Mouse (Mus musculus) neural tube, embryonic 11.5 days (tissue): ENCODE data around the gene Alpk3. TPM values are rescaled to one million over a fixed set of nuclear protein-coding genes. Genes with fewer than 3 reads are reported as not detected.

Experiments
- ATAC-seq: fragments of 200-750 bp; cut with Nextera tagmentation; 2 replicates; pipeline ENCODE4 v1.8.0; 2017; ENCODE audit warnings: moderate number of reproducible peaks, mild to moderate bottlenecking, moderate TSS enrichment, moderate library complexity; ENCODE audit not compliant: insufficient read depth, low FRiP score, low TSS enrichment
- DNase-seq: peaks from one replicate; pipeline ENCODE4 v3.0.0-alpha.2; 2015; ENCODE audit warnings: low spot score
- H3K27ac ChIP-seq: fragments of 300-500 bp; sonication (generic); 2 replicates; pipeline ENCODE4 v1.5.1; 2014; ENCODE audit warnings: low read depth, mild to moderate bottlenecking, low read length
- H3K27me3 ChIP-seq: fragments of 300-500 bp; sonication (generic); 2 replicates; pipeline ENCODE4 v1.6.1; 2014; ENCODE audit warnings: mild to moderate bottlenecking, low read length, mixed read lengths; ENCODE audit not compliant: control insufficient read depth, insufficient read depth
- H3K36me3 ChIP-seq: fragments of 300-500 bp; sonication (generic); 2 replicates; pipeline ENCODE4 v1.6.1; 2014; ENCODE audit warnings: mild to moderate bottlenecking, low read length, moderate library complexity, mixed read lengths; ENCODE audit not compliant: control insufficient read depth, insufficient read depth
- H3K4me1 ChIP-seq: fragments of 300-500 bp; sonication (generic); 2 replicates; pipeline ENCODE4 v1.6.1; 2014; ENCODE audit warnings: low read length, mixed read lengths; ENCODE audit not compliant: control insufficient read depth, insufficient read depth
- H3K4me2 ChIP-seq: fragments of 300-500 bp; sonication (generic); 2 replicates; pipeline ENCODE4 v1.6.1; 2014; ENCODE audit warnings: low read depth, mild to moderate bottlenecking, moderate library complexity
- H3K4me3 ChIP-seq: fragments of 300-500 bp; sonication (generic); 2 replicates; pipeline ENCODE4 v1.5.1; 2014; ENCODE audit warnings: low read depth, low read length
- H3K9ac ChIP-seq: fragments of 300-500 bp; sonication (generic); 2 replicates; pipeline ENCODE4 v1.6.1; 2014; ENCODE audit warnings: mild to moderate bottlenecking, low read length
- H3K9me3 ChIP-seq: fragments of 300-500 bp; sonication (generic); 2 replicates; pipeline ENCODE4 v1.6.1; 2016; ENCODE audit warnings: low read length; ENCODE audit not compliant: control insufficient read depth
- WGBS: fragments of 180-500 bp; shearing (Covaris S2); extraction: QIAGEN DNeasy Blood & Tissue Kit; methylation state at CpG from one replicate; pipeline ENCODE4 v1.1.7; 2014; 5-methylcytosine and 5-hydroxymethylcytosine counted together
- polyA plus RNA-seq: library from polyadenylated mRNA; unstranded; fragments of >200 nt; fragmentation: Nextera tagmentation; extraction: Ambion mirVana; gene quantifications from 2 replicates; pipeline ENCODE4 v1.2.1, GENCODE M21; 2014

Gene Alpk3
- polyA plus RNA-seq, 1 experiment from 2014 or later = 0.76 TPM

DNA sequence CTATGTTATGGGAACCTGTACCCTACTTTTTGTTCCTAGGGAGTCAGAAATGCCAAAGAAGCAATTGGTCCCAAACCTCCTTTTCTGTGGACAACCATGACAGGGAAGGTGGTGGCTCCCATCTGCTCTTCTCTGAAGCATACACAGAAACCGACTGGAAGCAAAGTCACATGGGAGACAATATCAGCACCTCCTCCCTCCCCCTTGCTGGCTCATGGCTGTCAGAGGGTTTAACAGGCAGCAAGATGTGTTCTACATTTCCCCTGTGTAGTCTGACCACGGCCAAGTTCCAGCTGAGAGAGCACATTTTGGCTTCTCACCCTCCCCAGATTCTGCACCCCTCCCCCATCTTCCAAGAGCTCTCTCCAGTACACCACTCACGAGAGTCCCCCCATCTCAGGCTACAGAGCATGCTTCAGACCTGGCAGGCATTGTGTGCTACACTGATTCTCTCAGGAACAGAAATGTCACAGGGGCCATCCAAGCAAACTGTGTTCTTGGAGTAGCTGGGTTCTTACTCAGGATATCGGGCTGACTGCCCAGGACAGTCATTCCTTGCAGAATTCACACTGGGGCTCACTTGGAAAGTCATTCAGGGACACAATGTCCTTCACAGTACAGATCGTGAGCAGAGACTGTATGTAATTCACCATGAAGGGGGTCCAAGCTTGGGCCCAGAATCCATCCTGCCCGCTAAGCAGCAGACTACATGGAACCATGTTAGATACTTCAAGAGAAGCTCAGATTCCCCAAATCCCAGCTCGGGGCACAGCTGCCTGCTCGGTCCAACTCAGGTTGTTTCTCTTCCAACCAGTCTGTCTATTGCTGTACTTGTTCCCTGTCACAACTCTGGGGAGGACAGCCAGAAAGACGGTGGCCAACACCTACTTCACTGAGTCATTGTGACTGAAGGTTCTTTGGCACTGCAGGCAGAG, 52.6 kb downstream of the Alpk3 start:
- Histone ChIP-seq H3K9ac (no peak overlapping the region), H3K4me1 (no peaks in the 10 kb centered on the region), H3K4me2 (no peak overlapping the region), H3K4me3 (no peak overlapping the region), H3K36me3 (no peaks in the 10 kb centered on the region), H3K27ac (no peak overlapping the region), H3K27me3 (no peaks in the 10 kb centered on the region), H3K9me3 (no peaks in the 10 kb centered on the region)
- no peak for ATAC-seq
- WGBS = 74% methylated on average over 9 of the region's 9 CpGs
- DNase-seq = no peak

DNA sequence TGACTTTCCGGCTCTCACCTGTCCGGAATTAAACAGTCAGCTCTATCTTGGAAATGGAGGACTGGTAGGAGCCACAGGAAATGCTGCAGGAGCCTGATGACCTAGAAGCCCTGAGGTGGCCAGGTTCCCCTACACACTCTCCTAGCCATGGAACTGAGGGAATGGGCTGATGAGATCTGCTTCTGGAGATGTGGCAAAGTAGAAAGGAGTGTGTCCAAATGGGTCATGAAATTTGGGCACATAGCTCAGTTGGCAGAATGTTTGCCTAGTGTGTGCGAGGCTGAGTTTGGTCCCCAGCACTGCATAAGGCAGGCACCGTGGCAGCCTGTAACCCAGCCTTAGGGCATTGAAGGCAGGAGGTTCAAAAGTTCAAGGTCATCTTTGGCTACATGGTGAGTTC, 53.4 kb downstream of the Alpk3 start:
- Histone ChIP-seq H3K27me3 (no peaks in the 10 kb centered on the region), H3K27ac (no peak overlapping the region), H3K4me3 (no peak overlapping the region), H3K9ac (no peak overlapping the region), H3K36me3 (no peaks in the 10 kb centered on the region), H3K9me3 (no peaks in the 10 kb centered on the region), H3K4me1 (no peaks in the 10 kb centered on the region), H3K4me2 (no peak overlapping the region)
- ATAC-seq (no peak), DNase-seq (no peak)
- WGBS = 85% methylated on average over 4 of the region's 4 CpGs

DNA sequence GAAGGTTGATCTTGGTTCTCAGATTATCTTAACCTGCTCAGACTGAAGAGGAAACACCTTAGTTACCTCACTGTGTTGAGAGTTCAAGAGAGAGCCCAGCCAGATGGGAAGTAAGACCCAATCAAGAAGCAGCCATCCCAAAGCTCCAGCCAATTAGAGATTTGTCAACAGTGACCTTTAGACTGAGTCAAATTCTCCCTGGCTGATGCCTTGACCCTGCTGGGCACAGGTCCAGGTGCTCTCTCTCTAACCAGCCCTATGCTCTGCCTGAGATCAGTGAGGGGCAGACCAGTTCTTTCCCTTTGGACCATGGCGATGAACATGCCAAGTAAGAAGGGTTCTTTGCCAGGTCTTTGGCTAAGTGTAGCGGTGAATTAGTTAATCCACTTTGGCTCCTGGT, 54.3 kb downstream of the Alpk3 start:
- Histone ChIP-seq H3K9ac (no peak overlapping the region), H3K36me3 (no peaks in the 10 kb centered on the region), H3K4me2 (no peak overlapping the region), H3K27ac (no peak overlapping the region), H3K4me1 (no peaks in the 10 kb centered on the region), H3K9me3 (no peaks in the 10 kb centered on the region), H3K4me3 (no peak overlapping the region), H3K27me3 (no peaks in the 10 kb centered on the region)
- no peak for DNase-seq
- 90% methylated on average over 2 of the region's 2 CpGs for WGBS
- ATAC-seq = no peak

DNA sequence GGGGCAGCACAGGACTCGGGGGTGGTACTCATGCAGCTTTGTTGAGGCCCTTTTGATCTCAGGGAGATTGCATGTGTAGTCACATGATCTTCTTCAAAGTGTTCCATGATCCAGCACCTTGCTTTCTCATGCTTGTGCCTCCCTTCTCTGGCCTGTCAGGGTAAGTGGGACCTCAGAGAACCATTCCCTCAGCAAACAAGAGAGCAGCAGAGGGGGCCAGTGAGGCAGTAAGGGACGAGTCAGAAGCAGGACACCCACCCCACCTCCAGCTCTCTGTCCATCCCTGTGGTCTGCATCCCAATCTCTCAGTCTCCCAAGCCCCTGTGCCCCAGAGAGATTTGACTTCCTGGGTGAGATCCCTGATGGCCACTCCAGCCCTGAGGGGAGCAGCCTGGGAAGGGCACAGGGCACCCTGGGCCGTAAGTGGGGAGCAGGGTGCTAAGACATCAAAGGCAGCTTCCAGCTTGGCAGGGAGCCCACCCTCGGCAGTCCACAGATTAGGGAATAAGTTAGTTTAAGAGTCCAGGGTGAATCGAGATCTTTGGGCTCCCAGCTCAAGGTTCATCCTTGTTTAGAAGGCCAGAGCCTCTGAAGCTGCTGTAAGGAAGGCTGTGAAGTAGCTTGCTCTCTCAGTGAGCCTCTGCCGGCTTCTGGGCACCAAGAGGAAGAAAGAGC, 55.4 kb downstream of the Alpk3 start:
- no peaks in the 10 kb centered on the region for H3K27me3 ChIP-seq
- ATAC-seq (no peak), DNase-seq (no peak)
- WGBS = 64% methylated on average over 6 of the region's 6 CpGs
- H3K9me3 ChIP-seq = no peaks in the 10 kb centered on the region
- no peak overlapping the region for H3K27ac ChIP-seq
- no peaks in the 10 kb centered on the region for H3K4me1 ChIP-seq
- H3K9ac ChIP-seq = no peak overlapping the region
- no peaks in the 10 kb centered on the region for H3K36me3 ChIP-seq
- no peak overlapping the region for H3K4me3 ChIP-seq
- H3K4me2 ChIP-seq = no peak overlapping the region

DNA sequence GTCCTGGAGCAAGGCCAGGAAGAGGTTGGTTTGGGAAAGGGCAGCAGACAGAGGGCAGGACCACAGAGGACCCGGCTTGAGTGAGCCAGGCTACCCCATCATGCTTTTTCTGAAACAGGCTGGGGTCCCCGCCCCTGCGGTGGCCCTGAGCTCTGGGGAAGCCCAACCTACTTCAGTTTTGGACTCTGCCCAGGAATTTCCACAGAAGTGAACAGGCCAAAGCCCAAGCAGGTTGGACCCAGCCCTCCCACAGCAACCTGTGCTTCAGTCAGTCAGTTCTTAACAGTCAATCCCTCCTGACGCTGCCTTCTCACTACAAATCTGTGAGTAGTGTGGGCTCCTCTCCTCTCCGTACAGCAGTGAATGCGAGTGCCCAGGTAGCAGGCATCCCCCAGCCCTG, 57.2 kb downstream of the Alpk3 start, which contains the start of gene Slc28a1:
Slc28a1 (plus strand) TSS at position 245 of the 400 bp plus-strand sequence.
- Histone ChIP-seq H3K9me3 (no peaks in the 10 kb centered on the region), H3K4me3 (no peak within 1 kb of the TSS), H3K9ac (no peak within 1 kb of the TSS), H3K4me2 (no peak within 1 kb of the TSS), H3K27me3 (no peaks in the 10 kb centered on the region), H3K4me1 (no peaks in the 10 kb centered on the region), H3K27ac (no peak within 1 kb of the TSS), H3K36me3 (no peaks in the 10 kb centered on the region)
- no peak for DNase-seq
- no peak for ATAC-seq
- 79% methylated on average over 6 of the region's 6 CpGs for WGBS

DNA sequence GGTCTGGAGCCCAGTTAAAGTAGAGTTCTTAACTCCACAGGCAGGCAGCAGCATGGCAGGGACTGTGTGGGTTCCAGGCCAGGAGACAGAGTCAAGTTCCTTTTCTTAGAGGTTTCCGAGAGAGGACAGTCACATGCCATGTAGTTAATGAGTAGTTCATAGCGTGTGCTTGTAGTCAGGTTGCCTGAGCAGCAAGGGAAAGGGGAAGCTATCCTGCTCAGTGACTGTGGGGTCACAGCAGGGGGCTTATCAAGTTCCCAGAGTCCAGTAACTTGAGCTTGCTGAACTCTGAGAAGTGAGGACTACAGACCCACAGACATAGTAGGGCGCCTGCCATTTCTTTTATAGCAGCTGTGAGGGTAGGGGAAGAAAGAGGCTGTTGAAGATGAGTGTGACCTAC, 63.7 kb downstream of the Alpk3 start:
- ATAC-seq = no peak
- H3K9me3 ChIP-seq = no peaks in the 10 kb centered on the region
- H3K27ac ChIP-seq = no peak overlapping the region
- WGBS = 55% methylated on average over 3 of the region's 3 CpGs
- H3K4me3 ChIP-seq = no peak overlapping the region
- no peak overlapping the region for H3K4me2 ChIP-seq
- no peaks in the 10 kb centered on the region for H3K4me1 ChIP-seq
- no peak for DNase-seq
- H3K36me3 ChIP-seq = no peaks in the 10 kb centered on the region
- H3K9ac ChIP-seq = no peak overlapping the region
- no peaks in the 10 kb centered on the region for H3K27me3 ChIP-seq

DNA sequence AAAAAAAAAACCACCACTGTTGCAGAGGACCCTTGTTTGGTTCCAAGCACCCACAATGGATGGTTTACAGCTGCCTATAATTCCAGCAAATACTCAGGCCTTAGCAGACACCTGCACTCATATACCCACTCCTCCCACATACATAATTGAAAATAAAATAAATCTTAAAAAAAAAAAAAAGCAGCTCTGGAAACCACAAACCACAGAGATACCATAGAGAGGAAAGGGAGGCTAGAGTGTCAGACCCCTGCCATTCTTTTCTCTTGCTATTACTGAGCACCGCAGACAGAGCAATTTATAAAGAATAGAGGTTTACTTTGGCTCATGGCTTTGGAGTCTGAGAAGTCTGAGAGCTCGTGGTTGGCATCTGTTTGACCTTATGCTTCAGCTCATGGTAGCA, 65.4 kb downstream of the Alpk3 start:
- H3K9ac ChIP-seq = no peak overlapping the region
- 83% methylated on average over 2 of the region's 2 CpGs for WGBS
- no peak overlapping the region for H3K4me3 ChIP-seq
- no peaks in the 10 kb centered on the region for H3K27me3 ChIP-seq
- no peak overlapping the region for H3K27ac ChIP-seq
- DNase-seq (no peak), ATAC-seq (no peak)
- H3K36me3 ChIP-seq = no peaks in the 10 kb centered on the region
- H3K9me3 ChIP-seq = no peaks in the 10 kb centered on the region
- no peak overlapping the region for H3K4me2 ChIP-seq
- H3K4me1 ChIP-seq = no peaks in the 10 kb centered on the region

DNA sequence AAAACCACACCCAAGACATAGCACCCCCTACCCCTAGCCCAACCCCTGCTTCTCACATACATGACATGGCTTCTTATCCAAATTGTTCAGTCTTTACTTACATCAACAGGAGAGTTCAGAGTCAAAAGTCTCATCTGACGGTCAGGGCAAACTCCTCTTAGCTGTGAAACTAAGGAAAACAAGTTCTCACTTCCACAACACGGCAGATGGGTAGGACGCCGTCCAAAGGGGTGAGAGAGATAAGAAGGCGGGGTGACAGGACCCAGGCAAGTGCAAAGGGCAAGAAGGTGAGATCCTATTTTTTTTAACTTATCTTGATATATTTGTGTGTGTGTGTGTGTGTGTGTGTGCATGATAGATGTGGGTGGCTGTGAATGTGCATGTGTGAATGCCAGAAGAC, 66.2 kb downstream of the Alpk3 start:
- Histone ChIP-seq H3K27ac (no peak overlapping the region), H3K4me1 (no peaks in the 10 kb centered on the region), H3K9me3 (no peaks in the 10 kb centered on the region), H3K36me3 (no peaks in the 10 kb centered on the region), H3K27me3 (no peaks in the 10 kb centered on the region), H3K4me2 (no peak overlapping the region), H3K4me3 (no peak overlapping the region), H3K9ac (no peak overlapping the region)
- ATAC-seq (no peak), DNase-seq (no peak)
- 87% methylated on average over 5 of the region's 5 CpGs for WGBS

DNA sequence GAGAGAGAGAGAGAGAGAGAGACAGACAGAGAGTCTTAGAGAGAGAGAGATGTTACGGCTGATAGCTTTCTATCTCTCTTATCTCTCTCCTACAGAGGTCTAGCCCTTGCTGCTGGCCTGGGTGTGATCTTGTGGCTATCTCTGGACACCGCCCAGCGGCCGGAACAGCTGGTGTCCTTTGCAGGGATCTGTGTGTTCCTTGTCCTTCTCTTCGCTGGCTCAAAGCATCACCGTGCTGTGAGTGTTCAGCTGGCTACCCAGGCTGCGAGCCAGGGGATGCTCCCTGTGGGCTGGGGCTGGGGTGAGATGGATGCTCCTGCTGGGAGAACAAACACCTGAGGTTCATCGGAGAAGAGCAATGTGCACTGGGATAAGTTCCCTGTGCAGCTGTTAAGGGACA, 67.4 kb downstream of the Alpk3 start:
- DNase-seq (no peak), ATAC-seq (no peak)
- 81% methylated on average over 8 of the region's 8 CpGs for WGBS
- Histone ChIP-seq H3K9me3 (no peaks in the 10 kb centered on the region), H3K36me3 (no peaks in the 10 kb centered on the region), H3K27me3 (no peaks in the 10 kb centered on the region), H3K9ac (no peak overlapping the region), H3K27ac (no peak overlapping the region), H3K4me3 (no peak overlapping the region), H3K4me2 (no peak overlapping the region), H3K4me1 (no peaks in the 10 kb centered on the region)
